Mouse (Mus musculus): ENCODE data around the gene Usp49.

GRCm38 (mm10) chr17:47671988-47672310 lies 41.5 kb downstream of the Usp49 start:
- TF ChIP-seq CTCF (IDR thresholded peaks at IDR 0.05; ENCODE audit: borderline replicate concordance, insufficient read depth, low read length) (no peak), POLR2A (IDR thresholded peaks at IDR 0.05; ENCODE audit: low read depth, low read length) (no peak)

All from embryonic fibroblast, embryonic 13.5 days (primary cell).